Mouse (Mus musculus): Measurements from ENCODE around the gene Spata46. TPM values are rescaled to one million over a fixed set of nuclear protein-coding genes. Genes with fewer than 3 reads are reported as not detected.

Spata46 gene
- 881 and 963 TPM in 2 replicates for polyA plus RNA-seq (2012; rRNA removed)

- no peak within 1 kb of the TSS for H3K27ac ChIP-seq (ENCODE audit: control insufficient read depth, insufficient read depth, low read depth, low read length)
- no peaks in the 10 kb centered on the region; the same call in 1 of the 2 replicates for H3K4me1 ChIP-seq (ENCODE audit: control insufficient read depth, insufficient read depth, low read length)
- H3K4me3 ChIP-seq (ENCODE audit: control insufficient read depth, low read depth, low read length), result peak within 1 kb of the TSS; percentile 78
- H3K36me3 ChIP-seq (ENCODE audit: control insufficient read depth, insufficient read depth, low read length), result no peaks in the 10 kb centered on the region
- no peak for TF ChIP-seq CTCF (IDR thresholded peaks at IDR 0.05; ENCODE audit: control insufficient read depth, insufficient read depth, insufficient replicate concordance, low read depth, low read length)
- TF ChIP-seq POLR2A (IDR thresholded peaks at IDR 0.05; ENCODE audit: control insufficient read depth, low read depth, low read length), result peak; percentile 89; the same call in 1 of the 2 replicates
- H3K27me3 ChIP-seq (ENCODE audit: control insufficient read depth, insufficient read depth, low read length), result no peaks in the 10 kb centered on the region
These were observed at the start of gene Spata46 for GRCm38 (mm10) chr1:170308503-170308902. Gene Spata46 (plus strand): TSS chr1:170308803.

GRCm38 (mm10) chr1:170270281-170270680 lies 38.3 kb upstream of the Spata46 start:
- Histone ChIP-seq H3K27ac (ENCODE audit: control insufficient read depth, insufficient read depth, low read depth, low read length) (no peak overlapping the region), H3K4me1 (ENCODE audit: control insufficient read depth, insufficient read depth, low read length) (no peaks in the 10 kb centered on the region), H3K4me3 (ENCODE audit: control insufficient read depth, low read depth, low read length) (no peak overlapping the region), H3K36me3 (ENCODE audit: control insufficient read depth, insufficient read depth, low read length) (no peaks in the 10 kb centered on the region), H3K27me3 (ENCODE audit: control insufficient read depth, insufficient read depth, low read length) (no peaks in the 10 kb centered on the region)
- TF ChIP-seq POLR2A (IDR thresholded peaks at IDR 0.05; ENCODE audit: control insufficient read depth, low read depth, low read length) (no peak), CTCF (IDR thresholded peaks at IDR 0.05; ENCODE audit: control insufficient read depth, insufficient read depth, insufficient replicate concordance, low read depth, low read length) (no peak)

DNA sequence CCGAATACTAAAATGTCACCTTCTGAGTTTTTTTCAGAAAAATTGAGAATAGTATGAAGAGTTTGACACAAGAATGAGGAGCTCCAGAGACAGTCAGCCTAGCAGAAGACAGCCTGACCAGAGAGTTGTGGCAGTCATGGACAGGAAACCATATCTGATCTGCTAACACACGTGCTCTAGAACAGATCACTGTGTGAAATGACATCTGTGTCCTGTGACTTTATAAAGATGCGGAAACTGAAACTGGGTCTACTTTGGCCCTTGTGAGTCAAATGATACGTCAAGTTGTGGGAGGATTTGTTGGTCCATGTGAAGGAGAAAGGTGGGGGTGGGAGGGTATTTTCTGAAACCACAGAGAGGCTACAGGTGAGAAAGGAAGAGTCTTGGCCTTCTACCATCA lies 37.9 kb upstream of the Spata46 start:
- Histone ChIP-seq H3K27me3 (ENCODE audit: control insufficient read depth, insufficient read depth, low read length) (no peaks in the 10 kb centered on the region), H3K27ac (ENCODE audit: control insufficient read depth, insufficient read depth, low read depth, low read length) (no peak overlapping the region), H3K4me1 (ENCODE audit: control insufficient read depth, insufficient read depth, low read length) (no peaks in the 10 kb centered on the region), H3K4me3 (ENCODE audit: control insufficient read depth, low read depth, low read length) (no peak overlapping the region), H3K36me3 (ENCODE audit: control insufficient read depth, insufficient read depth, low read length) (no peaks in the 10 kb centered on the region)
- no peak for TF ChIP-seq POLR2A (IDR thresholded peaks at IDR 0.05; ENCODE audit: control insufficient read depth, low read depth, low read length)
- no peak for TF ChIP-seq CTCF (IDR thresholded peaks at IDR 0.05; ENCODE audit: control insufficient read depth, insufficient read depth, insufficient replicate concordance, low read depth, low read length)

DNA sequence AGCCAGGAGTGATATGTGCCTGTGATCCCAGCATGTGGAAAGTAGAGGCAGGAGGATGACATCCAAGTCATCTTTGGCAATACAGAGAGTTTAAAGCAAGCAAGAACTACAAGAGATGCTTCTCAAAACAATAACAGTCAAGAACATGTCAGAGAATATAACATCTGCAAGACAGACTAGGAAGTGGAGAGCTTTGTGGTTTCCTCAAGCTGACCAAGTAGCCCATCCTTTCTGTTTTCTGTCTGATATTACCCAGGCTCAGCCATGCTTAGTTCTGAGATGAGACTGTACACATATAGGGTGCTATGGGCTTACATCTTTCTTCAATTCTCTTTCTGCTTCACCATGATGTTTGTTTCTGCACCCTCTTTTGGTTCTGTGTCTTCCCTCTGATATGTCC lies 35.4 kb upstream of the Spata46 start:
- Histone ChIP-seq H3K27ac (ENCODE audit: control insufficient read depth, insufficient read depth, low read depth, low read length) (no peak overlapping the region), H3K36me3 (ENCODE audit: control insufficient read depth, insufficient read depth, low read length) (no peaks in the 10 kb centered on the region), H3K4me1 (ENCODE audit: control insufficient read depth, insufficient read depth, low read length) (no peaks in the 10 kb centered on the region), H3K4me3 (ENCODE audit: control insufficient read depth, low read depth, low read length) (no peak overlapping the region), H3K27me3 (ENCODE audit: control insufficient read depth, insufficient read depth, low read length) (no peaks in the 10 kb centered on the region)
- TF ChIP-seq CTCF (IDR thresholded peaks at IDR 0.05; ENCODE audit: control insufficient read depth, insufficient read depth, insufficient replicate concordance, low read depth, low read length) (no peak), POLR2A (IDR thresholded peaks at IDR 0.05; ENCODE audit: control insufficient read depth, low read depth, low read length) (no peak)

- no peaks in the 10 kb centered on the region for H3K27me3 ChIP-seq (ENCODE audit: control insufficient read depth, insufficient read depth, low read length)
- no peak within 1 kb of the TSS for H3K27ac ChIP-seq (ENCODE audit: control insufficient read depth, insufficient read depth, low read depth, low read length)
- H3K4me3 ChIP-seq (ENCODE audit: control insufficient read depth, low read depth, low read length), result no peak within 1 kb of the TSS
- H3K36me3 ChIP-seq (ENCODE audit: control insufficient read depth, insufficient read depth, low read length), result no peaks in the 10 kb centered on the region
- H3K4me1 ChIP-seq (ENCODE audit: control insufficient read depth, insufficient read depth, low read length), result no peaks in the 10 kb centered on the region
- TF ChIP-seq CTCF (IDR thresholded peaks at IDR 0.05; ENCODE audit: control insufficient read depth, insufficient read depth, insufficient replicate concordance, low read depth, low read length), result no peak
- no peak for TF ChIP-seq POLR2A (IDR thresholded peaks at IDR 0.05; ENCODE audit: control insufficient read depth, low read depth, low read length)
These were observed 31.6 kb upstream of the Spata46 start, which contains the start of gene Sh2d1b1 for GRCm38 (mm10) chr1:170277016-170277415. Gene Sh2d1b1 (plus strand): TSS chr1:170277320.

- Histone ChIP-seq H3K36me3 (ENCODE audit: control insufficient read depth, insufficient read depth, low read length) (no peaks in the 10 kb centered on the region), H3K27ac (ENCODE audit: control insufficient read depth, insufficient read depth, low read depth, low read length) (no peak overlapping the region), H3K4me1 (ENCODE audit: control insufficient read depth, insufficient read depth, low read length) (no peaks in the 10 kb centered on the region), H3K4me3 (ENCODE audit: control insufficient read depth, low read depth, low read length) (no peak overlapping the region), H3K27me3 (ENCODE audit: control insufficient read depth, insufficient read depth, low read length) (no peaks in the 10 kb centered on the region)
- TF ChIP-seq CTCF (IDR thresholded peaks at IDR 0.05; ENCODE audit: control insufficient read depth, insufficient read depth, insufficient replicate concordance, low read depth, low read length), result no peak
- TF ChIP-seq POLR2A (IDR thresholded peaks at IDR 0.05; ENCODE audit: control insufficient read depth, low read depth, low read length), result no peak
These were observed 26.0 kb upstream of the Spata46 start for GRCm38 (mm10) chr1:170282415-170283129.

DNA sequence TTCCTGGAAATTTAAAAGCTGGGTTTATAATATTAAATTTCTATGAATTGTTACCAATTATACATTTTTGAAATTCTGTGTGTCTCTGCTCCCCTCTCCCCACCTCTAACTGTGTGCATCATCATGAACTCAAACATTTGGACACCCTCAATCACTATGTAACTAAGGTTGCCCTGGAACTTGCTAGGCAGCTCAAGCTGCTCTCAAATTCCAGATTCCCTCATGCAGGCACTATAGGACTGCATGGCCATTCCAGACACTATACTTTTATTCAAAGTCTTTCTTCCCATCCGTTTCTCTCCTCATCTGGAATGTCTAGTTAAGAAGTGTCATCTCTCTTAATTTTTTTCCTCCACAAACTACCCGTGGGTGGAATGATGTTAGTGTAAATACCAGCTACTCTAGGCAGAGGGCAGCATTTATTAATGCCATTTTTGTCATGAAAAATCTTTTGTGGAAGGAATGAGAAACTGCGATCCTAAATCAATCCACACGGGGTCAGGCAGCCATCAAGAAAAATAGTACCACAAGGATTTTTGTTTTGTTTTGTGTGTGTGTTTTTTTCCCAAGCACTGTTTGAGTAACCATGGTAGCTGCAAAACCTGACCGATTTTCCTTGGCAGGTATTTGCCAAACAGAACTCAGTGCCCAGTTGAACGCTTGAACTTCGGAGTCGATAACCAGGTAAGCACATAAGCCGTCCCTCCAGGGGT lies 16.2 kb upstream of the Spata46 start:
- no peak for TF ChIP-seq POLR2A (IDR thresholded peaks at IDR 0.05; ENCODE audit: control insufficient read depth, low read depth, low read length)
- no peak for TF ChIP-seq CTCF (IDR thresholded peaks at IDR 0.05; ENCODE audit: control insufficient read depth, insufficient read depth, insufficient replicate concordance, low read depth, low read length)
- Histone ChIP-seq H3K4me1 (ENCODE audit: control insufficient read depth, insufficient read depth, low read length) (no peaks in the 10 kb centered on the region), H3K27ac (ENCODE audit: control insufficient read depth, insufficient read depth, low read depth, low read length) (no peak overlapping the region), H3K4me3 (ENCODE audit: control insufficient read depth, low read depth, low read length) (no peak overlapping the region), H3K36me3 (ENCODE audit: control insufficient read depth, insufficient read depth, low read length) (no peaks in the 10 kb centered on the region), H3K27me3 (ENCODE audit: control insufficient read depth, insufficient read depth, low read length) (no peaks in the 10 kb centered on the region)

All from testis, adult 2 months (tissue).